In the genomic region with DNA sequence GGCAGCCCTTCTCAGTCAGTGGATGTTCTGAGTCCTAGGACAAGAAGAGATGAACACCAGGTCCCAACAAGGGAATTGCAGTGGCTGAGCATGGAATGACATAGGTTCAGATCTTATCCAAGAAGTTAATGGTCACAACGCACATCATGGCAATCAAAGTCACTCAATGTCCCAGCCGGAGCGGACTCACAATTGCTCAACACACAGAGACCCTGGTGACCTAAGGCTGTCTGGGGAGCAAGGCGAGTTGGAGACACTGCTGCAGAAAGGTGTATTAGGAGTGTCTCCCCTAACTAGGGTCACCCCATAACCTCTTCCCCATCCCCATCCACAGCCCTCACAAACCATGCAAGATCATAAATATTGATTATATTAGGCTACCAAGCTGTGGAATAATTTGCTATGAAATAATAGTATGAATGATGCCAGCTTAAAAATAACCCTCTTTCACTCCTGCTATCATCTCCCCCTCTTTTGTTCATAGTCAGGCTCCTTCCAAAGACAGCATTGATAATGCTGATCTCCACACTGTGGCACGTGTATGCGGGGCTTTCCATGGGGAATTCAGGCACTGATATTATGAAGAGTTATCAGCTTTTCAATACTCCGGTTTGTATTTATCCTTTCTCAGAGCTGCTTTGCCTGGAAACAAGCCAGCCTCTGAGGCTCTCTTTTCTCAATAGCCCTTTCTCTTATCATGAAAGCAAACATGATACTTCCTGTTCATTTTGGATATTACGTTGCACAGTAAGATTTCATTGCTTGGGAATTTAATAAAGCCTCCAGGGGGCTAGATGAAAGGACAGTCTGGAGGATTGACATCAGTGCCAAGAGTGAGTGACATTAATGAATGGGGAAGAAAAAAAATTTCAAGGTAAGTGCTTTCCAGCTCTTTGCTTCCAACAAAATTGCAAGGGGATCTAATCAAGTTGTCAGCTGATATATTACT, we compare ENCODE assay signal across 19 mouse cellular contexts. TPM values are rescaled to one million over a fixed set of nuclear protein-coding genes. Genes with fewer than 3 reads are reported as not detected.
A peak's percentile ranks its signal among the peaks of the same experiment; 100 is the strongest.
DNase-seq lines count a peak whose midpoint lies in the region; ATAC-seq and TF ChIP-seq lines count a peak whose summit lies in the region.
"Had no signal": no experiment of that assay in that cellular context is flagged by ENCODE, and none has a peak within 500 bp of the region (broad histone marks: within the 10 kb centered on the region; RNA-seq: fewer than 3 reads in every experiment).

No protein-coding gene starts in this region.

- no peak overlapping the region for H3K27ac ChIP-seq in heart, embryonic 10.5 days
- H3K27ac ChIP-seq in lung, embryonic 14.5 days (ENCODE audit: low read depth): no peak overlapping the region
- no peak overlapping the region for H3K27ac ChIP-seq in embryonic facial prominence, embryonic 10.5 days (replicated peaks)
- H3K27ac ChIP-seq in hindbrain, embryonic 15.5 days (replicated peaks): 0 out of 2 replicates have a peak overlapping the region, but pooled peaks have one; percentile 38
- H3K27ac ChIP-seq: heart, adult 2 months; limb, embryonic 10.5 days; liver, embryonic 14.5 days; neural tube, embryonic 12.5 days; stomach, embryonic 15.5 days had no signal

- H3K36me3 ChIP-seq in heart, embryonic 10.5 days: peaks cover 28% of the 10 kb centered on the region
- H3K36me3 ChIP-seq in lung, embryonic 14.5 days (ENCODE audit: insufficient read depth): no peaks in the 10 kb centered on the region
- no peaks in the 10 kb centered on the region for H3K36me3 ChIP-seq in embryonic facial prominence, embryonic 10.5 days (replicated peaks)
- H3K36me3 ChIP-seq in hindbrain, embryonic 15.5 days: no peaks in the 10 kb centered on the region
- H3K36me3 ChIP-seq: limb, embryonic 10.5 days; neural tube, embryonic 12.5 days; stomach, embryonic 15.5 days had no signal

- WGBS in heart, embryonic 10.5 days: 67% methylated on average over 8 of the region's 8 CpGs
- 34% methylated on average over 8 of the region's 8 CpGs for WGBS in lung, embryonic 14.5 days
- WGBS in embryonic facial prominence, embryonic 10.5 days: 72% methylated on average over 8 of the region's 8 CpGs
- 61% methylated on average over 8 of the region's 8 CpGs for WGBS in hindbrain, embryonic 15.5 days

- no peak for ATAC-seq in lung, embryonic 14.5 days (ENCODE audit: insufficient read depth)
- ATAC-seq in hindbrain, embryonic 15.5 days (ENCODE audit: low FRiP score, low read depth): no peak
- ATAC-seq: intestine, embryonic 16.5 days had no signal

- H3K4me3 ChIP-seq in heart, embryonic 10.5 days: no peak overlapping the region
- no peak overlapping the region for H3K4me3 ChIP-seq in lung, embryonic 14.5 days (ENCODE audit: low read depth, low read length)
- H3K4me3 ChIP-seq in embryonic facial prominence, embryonic 10.5 days: no peak overlapping the region
- no peak overlapping the region for H3K4me3 ChIP-seq in hindbrain, embryonic 15.5 days
- H3K4me3 ChIP-seq: heart, adult 2 months; limb, embryonic 10.5 days; neural tube, embryonic 12.5 days; stomach, embryonic 15.5 days had no signal

- H3K9me3 ChIP-seq in heart, embryonic 10.5 days: no peaks in the 10 kb centered on the region
- H3K9me3 ChIP-seq in lung, embryonic 14.5 days (ENCODE audit: low read depth, low read length): no peaks in the 10 kb centered on the region
- no peaks in the 10 kb centered on the region for H3K9me3 ChIP-seq in embryonic facial prominence, embryonic 10.5 days
- no peaks in the 10 kb centered on the region for H3K9me3 ChIP-seq in hindbrain, embryonic 15.5 days
- H3K9me3 ChIP-seq: limb, embryonic 10.5 days; neural tube, embryonic 12.5 days; stomach, embryonic 15.5 days had no signal

- H3K4me1 ChIP-seq in heart, embryonic 10.5 days: peaks cover 34% of the 10 kb centered on the region
- peaks cover 15% of the 10 kb centered on the region for H3K4me1 ChIP-seq in lung, embryonic 14.5 days (ENCODE audit: insufficient read depth)
- H3K4me1 ChIP-seq in embryonic facial prominence, embryonic 10.5 days: peaks cover 10% of the 10 kb centered on the region; the same call in 1 of the 2 replicates
- 0 out of 2 replicates have a peak, but pooled peaks cover 10% of the 10 kb centered on the region for H3K4me1 ChIP-seq in hindbrain, embryonic 15.5 days (replicated peaks)
- H3K4me1 ChIP-seq: neural tube, embryonic 12.5 days; stomach, embryonic 15.5 days had no signal

- no peaks in the 10 kb centered on the region for H3K27me3 ChIP-seq in heart, embryonic 10.5 days (ENCODE audit: insufficient read depth, poor library complexity, severe bottlenecking)
- no peaks in the 10 kb centered on the region for H3K27me3 ChIP-seq in lung, embryonic 14.5 days (ENCODE audit: insufficient read depth, low read length)
- H3K27me3 ChIP-seq in embryonic facial prominence, embryonic 10.5 days (replicated peaks; ENCODE audit: low read depth, poor library complexity, severe bottlenecking): no peaks in the 10 kb centered on the region
- no peaks in the 10 kb centered on the region for H3K27me3 ChIP-seq in hindbrain, embryonic 15.5 days
- H3K27me3 ChIP-seq: neural tube, embryonic 12.5 days; stomach, embryonic 15.5 days had no signal

- TF ChIP-seq CTCF in lung, embryonic 14.5 days (IDR thresholded peaks at IDR 0.05; ENCODE audit: low read depth): no peak

- intact Hi-C loops in heart, postnatal 14 days (cut with DNase I): no loop called here

- DNase-seq in heart, embryonic 10.5 days (ENCODE audit: low spot score): peak; percentile 41
- no peak for DNase-seq in heart, postnatal 14 days
- peak; percentile 71 for DNase-seq in lung, embryonic 14.5 days
- DNase-seq in lung, postnatal 14 days: no peak
- DNase-seq in embryonic facial prominence, embryonic 10.5 days (ENCODE audit: low spot score): peak; percentile 4
- no peak for DNase-seq in thymus, adult 18-20 months
- no peak for DNase-seq in thymus, postnatal 14 days
- DNase-seq: adrenal gland, adult 2 months; cerebellum, adult 2 months; kidney, postnatal 36 days; layer of hippocampus, postnatal 36 days; thymus, postnatal 4 days had no signal

- H3K9ac ChIP-seq in lung, embryonic 14.5 days: no peak overlapping the region
- no peak overlapping the region for H3K9ac ChIP-seq in hindbrain, embryonic 15.5 days
- H3K9ac ChIP-seq: liver, embryonic 14.5 days; neural tube, embryonic 12.5 days; stomach, embryonic 15.5 days had no signal

- no peak overlapping the region for H3K4me2 ChIP-seq in lung, embryonic 14.5 days
- H3K4me2 ChIP-seq in hindbrain, embryonic 15.5 days: no peak overlapping the region
- H3K4me2 ChIP-seq: neural tube, embryonic 12.5 days; stomach, embryonic 15.5 days had no signal

RNA-seq across cellular contexts. Expression of a gene that starts 6.4 kb away (rescaled TPM):
- 39.8 and 79.8 TPM in 2 replicates for polyA plus RNA-seq in heart, embryonic 10.5 days (2016; fragmentation: Nextera tagmentation; extraction: Ambion mirVana)
- total RNA-seq in heart, postnatal 14 days (2021): 100 to 1,000 TPM; 241 to 254 TPM
- 0.12 and 0.37 TPM in 2 replicates for polyA plus RNA-seq in lung, embryonic 14.5 days (2014; fragmentation: Nextera tagmentation; extraction: Ambion mirVana)
- polyA plus RNA-seq in embryonic facial prominence, embryonic 10.5 days (2016; fragmentation: Nextera tagmentation; extraction: Ambion mirVana): 0.04 TPM in 1 of 2 replicates, not detected in the other
- 0.12 and 0.29 TPM in 2 replicates for polyA plus RNA-seq in hindbrain, embryonic 15.5 days (2015; fragmentation: Nextera tagmentation; extraction: Ambion mirVana)

RNA-seq across cellular contexts. Expression of a gene that starts 10.7 kb away (rescaled TPM):
- polyA plus RNA-seq in heart, embryonic 10.5 days (2016; fragmentation: Nextera tagmentation; extraction: Ambion mirVana): 3.9 and 4.0 TPM in 2 replicates
- total RNA-seq in heart, postnatal 14 days (2021): 1 to 10 TPM; 8.6 to 9.1 TPM
- polyA plus RNA-seq in lung, embryonic 14.5 days (2014; fragmentation: Nextera tagmentation; extraction: Ambion mirVana): 8.0 and 9.3 TPM in 2 replicates
- 2.4 and 3.4 TPM in 2 replicates for polyA plus RNA-seq in embryonic facial prominence, embryonic 10.5 days (2016; fragmentation: Nextera tagmentation; extraction: Ambion mirVana)
- 5.5 and 6.6 TPM in 2 replicates for polyA plus RNA-seq in hindbrain, embryonic 15.5 days (2015; fragmentation: Nextera tagmentation; extraction: Ambion mirVana)

Comparison
In these comparisons a context has a peak if more than half of its experiments do, and no peak if none do; other contexts are left out.
1. DNase-seq: peak in heart, embryonic 10.5 days (single experiment), lung, embryonic 14.5 days (single experiment) and embryonic facial prominence, embryonic 10.5 days (single experiment); none in heart, postnatal 14 days (0 of 2), lung, postnatal 14 days (single experiment), thymus, adult 18-20 months (0 of 2) and thymus, postnatal 14 days (single experiment).
2. RNA of a gene that starts 6.4 kb away (polyA plus RNA-seq): 39.8 to 79.8 TPM in heart, embryonic 10.5 days; 0.12 to 0.37 TPM in lung, embryonic 14.5 days, 0.12 to 0.29 TPM in hindbrain, embryonic 15.5 days and 0.04 TPM in embryonic facial prominence, embryonic 10.5 days; every median in the first group is over 10 times any median in the second.